Mouse (Mus musculus): ENCODE measurements around the gene Thsd4. TPM values are rescaled to one million over a fixed set of nuclear protein-coding genes. Genes with fewer than 3 reads are reported as not detected.
"Not testable (repeated sequence)": the region's sequence is repeated elsewhere in the genome, so short reads cannot be mapped to it uniquely, and the experiment has no call there.

Thsd4 gene
- polyA plus RNA-seq, 1 experiment from 2014 or later = 34.9 TPM

- Histone ChIP-seq H3K27ac (ENCODE audit: low read depth) (0 out of 2 replicates have a peak overlapping the region, but pooled peaks have one; percentile 22), H3K4me2 (ENCODE audit: low read length) (no peak overlapping the region), H3K9ac (ENCODE audit: low read length) (no peak overlapping the region), H3K36me3 (ENCODE audit: control insufficient read depth, insufficient read depth, low read length) (no peaks in the 10 kb centered on the region), H3K9me3 (ENCODE audit: control insufficient read depth, low read length) (no peaks in the 10 kb centered on the region), H3K4me3 (ENCODE audit: low read depth, low read length) (no peak overlapping the region), H3K4me1 (replicated peaks; ENCODE audit: control insufficient read depth, insufficient read depth, low read length) (peaks cover 17% of the 10 kb centered on the region; the same call in 1 of the 2 replicates), H3K27me3 (replicated peaks; ENCODE audit: control insufficient read depth, insufficient read depth, low read length) (no peaks in the 10 kb centered on the region)
- no peak for ATAC-seq (replicated peaks; ENCODE audit: low FRiP score, low TSS enrichment, low read depth)
- DNase-seq (ENCODE audit: low spot score) = no peak
- 26% methylated on average over 6 of the region's 6 CpGs for WGBS
Measured at GRCm38 (mm10) chr9:60180114-60180513, 341.7 kb downstream of the Thsd4 start.

DNA sequence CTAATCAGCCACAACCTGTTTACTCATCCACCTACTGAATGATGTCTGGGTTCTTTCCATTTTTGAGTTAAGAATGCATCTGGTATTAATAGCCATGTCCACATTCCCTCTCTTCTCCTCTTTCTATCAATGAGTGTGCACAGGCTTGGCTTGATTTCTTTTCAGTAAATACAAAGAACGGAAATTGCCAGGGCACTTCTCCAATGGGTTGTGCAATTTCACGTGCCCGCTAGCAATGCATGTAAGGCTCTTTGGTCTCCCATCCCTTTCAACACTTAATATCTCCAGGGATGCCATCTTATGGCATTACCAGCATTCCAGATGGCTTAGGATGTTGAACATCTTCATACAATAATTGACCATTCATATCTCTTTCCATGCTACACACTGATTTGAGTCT is 345.5 kb downstream of the Thsd4 start:
- Histone ChIP-seq H3K4me1 (replicated peaks; ENCODE audit: control insufficient read depth, insufficient read depth, low read length) (peaks cover 9% of the 10 kb centered on the region; the same call in 1 of the 2 replicates), H3K4me2 (ENCODE audit: low read length) (no peak overlapping the region), H3K27ac (ENCODE audit: low read depth) (no peak overlapping the region), H3K27me3 (replicated peaks; ENCODE audit: control insufficient read depth, insufficient read depth, low read length) (no peaks in the 10 kb centered on the region), H3K9me3 (ENCODE audit: control insufficient read depth, low read length) (no peaks in the 10 kb centered on the region), H3K36me3 (ENCODE audit: control insufficient read depth, insufficient read depth, low read length) (no peaks in the 10 kb centered on the region), H3K9ac (ENCODE audit: low read length) (no peak overlapping the region), H3K4me3 (ENCODE audit: low read depth, low read length) (no peak overlapping the region)
- 91% methylated on average over 3 of the region's 3 CpGs for WGBS
- DNase-seq (ENCODE audit: low spot score) = no peak
- ATAC-seq (replicated peaks; ENCODE audit: low FRiP score, low TSS enrichment, low read depth) = no peak

DNA sequence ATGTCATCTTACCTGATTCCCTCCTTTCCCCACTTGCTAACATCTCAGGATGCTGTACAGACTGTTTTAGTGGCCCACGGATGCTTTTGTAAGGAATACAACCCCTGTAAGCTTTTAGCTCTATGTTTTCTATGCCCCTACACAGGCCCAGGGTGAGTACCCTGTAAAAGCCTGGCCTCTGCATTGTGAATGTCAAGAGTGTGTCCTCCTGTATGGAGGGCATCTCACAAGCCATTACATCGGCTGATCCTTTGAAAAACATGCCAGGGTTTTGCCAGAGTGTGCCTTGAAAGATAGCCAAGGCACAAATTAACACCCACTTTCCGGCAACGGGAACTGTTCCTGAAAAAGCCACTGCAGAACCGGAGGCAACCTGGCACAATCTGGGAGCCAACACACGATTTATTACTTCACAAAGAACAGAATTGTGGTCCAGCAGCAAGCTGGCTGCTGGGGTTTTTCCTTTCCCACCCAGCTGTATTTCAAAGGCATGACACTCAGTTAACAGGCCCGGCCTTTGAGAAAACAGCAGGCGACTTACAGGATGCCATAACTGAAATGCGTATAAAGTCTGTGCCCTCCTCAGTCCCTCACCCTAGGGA is 349.3 kb downstream of the Thsd4 start:
- H3K27me3 ChIP-seq (replicated peaks; ENCODE audit: control insufficient read depth, insufficient read depth, low read length); H3K9ac ChIP-seq (ENCODE audit: low read length); H3K4me1 ChIP-seq (replicated peaks; ENCODE audit: control insufficient read depth, insufficient read depth, low read length); H3K9me3 ChIP-seq (ENCODE audit: control insufficient read depth, low read length); H3K36me3 ChIP-seq (ENCODE audit: control insufficient read depth, insufficient read depth, low read length); DNase-seq (ENCODE audit: low spot score); H3K4me3 ChIP-seq (ENCODE audit: low read depth, low read length); H3K27ac ChIP-seq (ENCODE audit: low read depth); H3K4me2 ChIP-seq (ENCODE audit: low read length); ATAC-seq (replicated peaks; ENCODE audit: low FRiP score, low TSS enrichment, low read depth): not testable (repeated sequence)
- 51% methylated on average over 9 of the region's 9 CpGs for WGBS

DNA sequence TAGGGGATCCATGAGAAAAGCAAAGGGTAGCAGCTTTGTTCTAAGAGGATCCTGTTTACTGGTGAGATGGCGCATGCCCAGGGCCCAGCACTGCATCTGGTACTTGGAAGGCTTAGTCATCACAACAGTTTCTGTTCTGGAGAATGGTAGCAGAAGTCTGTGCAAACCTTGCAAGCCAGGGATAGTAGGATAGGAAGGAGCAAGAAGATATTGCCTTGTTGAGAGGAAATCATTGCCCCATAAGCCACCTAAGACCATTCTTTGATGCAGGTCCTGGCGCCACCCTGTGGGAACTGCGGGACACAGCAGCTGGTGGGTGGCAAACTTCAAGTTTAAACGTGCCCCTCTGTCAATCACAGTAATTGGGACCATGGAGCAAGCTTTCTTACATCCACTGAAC is 354.9 kb downstream of the Thsd4 start:
- no peak overlapping the region for H3K4me2 ChIP-seq (ENCODE audit: low read length)
- no peak overlapping the region for H3K27ac ChIP-seq (ENCODE audit: low read depth)
- WGBS = 83% methylated on average over 4 of the region's 4 CpGs
- H3K4me1 ChIP-seq (replicated peaks; ENCODE audit: control insufficient read depth, insufficient read depth, low read length) = no peaks in the 10 kb centered on the region
- H3K4me3 ChIP-seq (ENCODE audit: low read depth, low read length) = no peak overlapping the region
- DNase-seq (ENCODE audit: low spot score) (no peak), ATAC-seq (replicated peaks; ENCODE audit: low FRiP score, low TSS enrichment, low read depth) (no peak)
- no peaks in the 10 kb centered on the region for H3K36me3 ChIP-seq (ENCODE audit: control insufficient read depth, insufficient read depth, low read length)
- no peaks in the 10 kb centered on the region for H3K27me3 ChIP-seq (replicated peaks; ENCODE audit: control insufficient read depth, insufficient read depth, low read length)
- no peak overlapping the region for H3K9ac ChIP-seq (ENCODE audit: low read length)
- no peaks in the 10 kb centered on the region for H3K9me3 ChIP-seq (ENCODE audit: control insufficient read depth, low read length)

DNA sequence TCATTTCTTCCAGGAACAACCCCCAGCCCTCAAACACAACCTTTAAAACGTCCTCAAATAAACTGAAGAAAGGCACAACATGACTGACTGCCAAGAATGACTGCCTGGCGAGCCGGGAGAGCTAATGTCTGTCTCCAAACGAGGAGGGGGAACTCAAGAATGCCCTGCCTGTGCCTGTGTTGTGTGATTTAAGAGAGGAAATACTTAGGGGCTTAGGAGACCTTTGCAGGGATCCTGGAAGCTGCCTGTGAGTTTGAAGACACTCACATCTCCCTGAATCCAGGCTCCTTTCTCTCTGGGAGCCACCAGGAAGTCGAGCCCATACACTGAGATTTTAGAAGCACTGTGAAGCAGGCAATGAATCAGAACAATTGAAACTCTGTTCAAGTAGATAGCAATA is 361.0 kb downstream of the Thsd4 start:
- no peak overlapping the region for H3K4me3 ChIP-seq (ENCODE audit: low read depth, low read length)
- H3K4me2 ChIP-seq (ENCODE audit: low read length) = no peak overlapping the region
- no peaks in the 10 kb centered on the region for H3K27me3 ChIP-seq (replicated peaks; ENCODE audit: control insufficient read depth, insufficient read depth, low read length)
- H3K9me3 ChIP-seq (ENCODE audit: control insufficient read depth, low read length) = no peaks in the 10 kb centered on the region
- ATAC-seq (replicated peaks; ENCODE audit: low FRiP score, low TSS enrichment, low read depth) = no peak
- no peaks in the 10 kb centered on the region for H3K36me3 ChIP-seq (ENCODE audit: control insufficient read depth, insufficient read depth, low read length)
- DNase-seq (ENCODE audit: low spot score) = no peak
- WGBS = 19% methylated on average over 5 of the region's 5 CpGs
- H3K27ac ChIP-seq (ENCODE audit: low read depth) = no peak overlapping the region
- H3K9ac ChIP-seq (ENCODE audit: low read length) = no peak overlapping the region
- H3K4me1 ChIP-seq (replicated peaks; ENCODE audit: control insufficient read depth, insufficient read depth, low read length) = peaks cover 7% of the 10 kb centered on the region

- H3K9me3 ChIP-seq (ENCODE audit: control insufficient read depth, low read length) = no peaks in the 10 kb centered on the region
- no peak overlapping the region for H3K4me3 ChIP-seq (ENCODE audit: low read depth, low read length)
- ATAC-seq (replicated peaks; ENCODE audit: low FRiP score, low TSS enrichment, low read depth) (no peak), DNase-seq (ENCODE audit: low spot score) (no peak)
- no peaks in the 10 kb centered on the region for H3K36me3 ChIP-seq (ENCODE audit: control insufficient read depth, insufficient read depth, low read length)
- no peaks in the 10 kb centered on the region for H3K27me3 ChIP-seq (replicated peaks; ENCODE audit: control insufficient read depth, insufficient read depth, low read length)
- H3K9ac ChIP-seq (ENCODE audit: low read length) = no peak overlapping the region
- H3K4me1 ChIP-seq (replicated peaks; ENCODE audit: control insufficient read depth, insufficient read depth, low read length) = peaks cover 7% of the 10 kb centered on the region
- H3K27ac ChIP-seq (ENCODE audit: low read depth) = no peak overlapping the region
- H3K4me2 ChIP-seq (ENCODE audit: low read length) = no peak overlapping the region
- 70% methylated on average over 7 of the region's 7 CpGs for WGBS
Measured at GRCm38 (mm10) chr9:60160194-60160593, 361.7 kb downstream of the Thsd4 start.

- no peak for DNase-seq (ENCODE audit: low spot score)
- H3K36me3 ChIP-seq (ENCODE audit: control insufficient read depth, insufficient read depth, low read length) = no peaks in the 10 kb centered on the region
- 95% methylated on average over 1 of the region's 1 CpGs for WGBS
- no peak overlapping the region for H3K4me2 ChIP-seq (ENCODE audit: low read length)
- no peak overlapping the region for H3K4me3 ChIP-seq (ENCODE audit: low read depth, low read length)
- no peaks in the 10 kb centered on the region for H3K27me3 ChIP-seq (replicated peaks; ENCODE audit: control insufficient read depth, insufficient read depth, low read length)
- H3K27ac ChIP-seq (ENCODE audit: low read depth) = no peak overlapping the region
- no peaks in the 10 kb centered on the region for H3K9me3 ChIP-seq (ENCODE audit: control insufficient read depth, low read length)
- no peaks in the 10 kb centered on the region for H3K4me1 ChIP-seq (replicated peaks; ENCODE audit: control insufficient read depth, insufficient read depth, low read length)
- no peak for ATAC-seq (replicated peaks; ENCODE audit: low FRiP score, low TSS enrichment, low read depth)
- H3K9ac ChIP-seq (ENCODE audit: low read length) = no peak overlapping the region
Measured at GRCm38 (mm10) chr9:60152990-60153389, 368.9 kb downstream of the Thsd4 start.

GRCm38 (mm10) chr9:60151897-60152627 is 369.8 kb downstream of the Thsd4 start:
- 57% methylated on average over 11 of the region's 11 CpGs for WGBS
- Histone ChIP-seq H3K27me3 (replicated peaks; ENCODE audit: control insufficient read depth, insufficient read depth, low read length) (no peaks in the 10 kb centered on the region), H3K27ac (ENCODE audit: low read depth) (no peak overlapping the region), H3K4me2 (ENCODE audit: low read length) (no peak overlapping the region), H3K36me3 (ENCODE audit: control insufficient read depth, insufficient read depth, low read length) (no peaks in the 10 kb centered on the region), H3K4me3 (ENCODE audit: low read depth, low read length) (no peak overlapping the region), H3K9ac (ENCODE audit: low read length) (no peak overlapping the region), H3K4me1 (replicated peaks; ENCODE audit: control insufficient read depth, insufficient read depth, low read length) (no peaks in the 10 kb centered on the region), H3K9me3 (ENCODE audit: control insufficient read depth, low read length) (no peaks in the 10 kb centered on the region)
- ATAC-seq (replicated peaks; ENCODE audit: low FRiP score, low TSS enrichment, low read depth) (no peak), DNase-seq (ENCODE audit: low spot score) (no peak)

DNA sequence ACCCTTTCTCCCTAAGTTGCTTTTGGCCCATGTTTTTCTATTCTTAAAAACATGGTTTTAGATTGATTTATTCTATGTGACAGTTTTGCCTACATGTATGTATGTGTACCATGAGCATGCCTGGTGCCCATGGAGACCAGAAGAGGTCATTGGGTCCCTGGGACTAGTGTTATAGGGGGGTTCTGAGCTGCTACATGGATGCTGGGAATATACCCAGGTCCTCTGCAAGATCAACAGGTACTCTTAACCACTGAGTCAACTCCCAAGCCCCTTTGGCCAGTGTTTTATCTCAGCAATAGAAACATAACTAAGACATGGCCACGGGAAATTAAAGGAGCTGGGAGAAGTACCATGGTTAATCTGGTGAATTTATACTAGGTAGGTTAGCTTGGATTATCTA is 371.3 kb downstream of the Thsd4 start:
- Histone ChIP-seq H3K4me3 (ENCODE audit: low read depth, low read length) (no peak overlapping the region), H3K4me2 (ENCODE audit: low read length) (no peak overlapping the region), H3K4me1 (replicated peaks; ENCODE audit: control insufficient read depth, insufficient read depth, low read length) (no peaks in the 10 kb centered on the region), H3K27me3 (replicated peaks; ENCODE audit: control insufficient read depth, insufficient read depth, low read length) (no peaks in the 10 kb centered on the region), H3K27ac (ENCODE audit: low read depth) (no peak overlapping the region), H3K9ac (ENCODE audit: low read length) (no peak overlapping the region), H3K36me3 (ENCODE audit: control insufficient read depth, insufficient read depth, low read length) (no peaks in the 10 kb centered on the region), H3K9me3 (ENCODE audit: control insufficient read depth, low read length) (no peaks in the 10 kb centered on the region)
- no peak for ATAC-seq (replicated peaks; ENCODE audit: low FRiP score, low TSS enrichment, low read depth)
- 89% methylated on average over 1 of the region's 1 CpGs for WGBS
- DNase-seq (ENCODE audit: low spot score) = no peak
